Mouse (Mus musculus): Measurements from ENCODE around the gene Slc38a1. TPM values are rescaled to one million over a fixed set of nuclear protein-coding genes. Genes with fewer than 3 reads are reported as not detected.

Gene Slc38a1
- polyA plus RNA-seq, 1 experiment, result 136 TPM

DNA sequence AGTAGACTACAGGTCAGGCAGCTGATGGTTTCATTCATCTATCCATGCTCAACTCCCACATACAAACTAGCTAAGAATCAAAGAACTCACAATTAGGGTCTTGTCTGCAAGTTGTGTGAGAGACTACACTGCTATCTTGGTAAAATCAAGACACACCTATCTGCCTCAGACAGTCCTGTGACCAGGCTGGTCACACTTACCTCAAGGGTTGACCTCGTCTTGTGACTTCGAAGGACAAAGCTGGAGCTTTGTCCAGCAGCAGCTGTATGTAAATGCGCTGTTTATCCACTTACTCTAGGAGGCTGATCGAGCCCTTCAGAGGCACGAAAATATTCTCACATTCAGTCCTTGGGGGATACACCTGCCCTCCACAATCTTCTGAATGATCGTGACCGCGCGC, 45.6 kb downstream of the Slc38a1 start:
- Histone ChIP-seq H3K4me1 (replicated peaks; ENCODE audit: control insufficient read depth, insufficient read depth, low read length) (peaks cover 28% of the 10 kb centered on the region), H3K36me3 (ENCODE audit: control insufficient read depth, insufficient read depth, low read length) (peaks cover 5% of the 10 kb centered on the region), H3K27ac (ENCODE audit: control insufficient read depth, insufficient read depth, low read length) (no peak overlapping the region), H3K27me3 (ENCODE audit: control insufficient read depth, insufficient read depth, low read length) (no peaks in the 10 kb centered on the region), H3K4me3 (ENCODE audit: control insufficient read depth, insufficient read depth, low read length) (no peak overlapping the region)
- 98% methylated on average over 9 of the region's 9 CpGs for WGBS
- TF ChIP-seq CTCF (IDR thresholded peaks at IDR 0.05; ENCODE audit: borderline replicate concordance, control insufficient read depth, extremely low read depth, insufficient read depth, low read length, poor library complexity) (no peak), POLR2A (IDR thresholded peaks at IDR 0.05; ENCODE audit: control insufficient read depth, extremely low read depth, insufficient read depth, low read length, poor library complexity) (no peak)
- DNase-seq, result no peak

DNA sequence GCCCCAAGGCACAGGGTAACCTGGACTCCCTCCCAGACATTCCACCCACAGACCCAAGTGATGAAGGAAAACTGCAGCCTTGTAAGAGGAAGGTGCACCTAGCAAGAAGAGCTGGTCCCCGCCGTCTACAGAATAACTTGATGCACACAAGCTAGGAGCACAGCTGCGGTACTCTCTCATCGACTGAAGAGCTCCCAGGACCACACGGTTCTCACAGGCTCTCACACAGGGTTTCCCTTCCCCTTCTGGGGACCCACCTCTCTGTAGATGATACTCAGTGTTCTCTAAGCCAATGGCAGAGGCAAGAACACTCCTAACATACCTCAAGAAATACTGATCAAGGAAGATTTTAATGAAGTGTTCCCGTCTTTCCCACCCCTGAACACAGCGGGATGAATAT, 48.4 kb downstream of the Slc38a1 start:
- Histone ChIP-seq H3K4me1 (replicated peaks; ENCODE audit: control insufficient read depth, insufficient read depth, low read length) (peaks cover 28% of the 10 kb centered on the region), H3K36me3 (ENCODE audit: control insufficient read depth, insufficient read depth, low read length) (peaks cover 16% of the 10 kb centered on the region), H3K27ac (ENCODE audit: control insufficient read depth, insufficient read depth, low read length) (no peak overlapping the region)

DNA sequence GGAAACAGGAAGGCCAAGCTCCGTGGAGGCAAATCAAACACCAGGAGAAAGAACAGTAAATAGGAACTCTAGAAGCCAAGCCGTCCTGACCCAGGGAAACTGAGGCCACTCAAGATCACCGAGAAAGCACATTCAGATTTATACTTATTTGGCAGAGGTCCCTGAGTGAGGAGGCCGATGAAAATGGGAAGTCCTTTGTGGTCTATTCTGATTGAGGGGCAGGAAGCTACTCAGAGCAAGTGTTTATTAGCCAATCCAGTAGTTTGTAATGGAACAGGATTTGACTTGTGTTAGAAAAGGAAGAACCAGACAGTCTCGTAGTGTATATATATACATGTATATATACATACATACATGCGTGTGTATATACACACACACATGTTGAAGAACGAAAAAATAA, 48.8 kb downstream of the Slc38a1 start:
- WGBS, result 22% methylated on average over 7 of the region's 7 CpGs
- Histone ChIP-seq H3K4me3 (ENCODE audit: control insufficient read depth, insufficient read depth, low read length) (no peak overlapping the region), H3K27me3 (ENCODE audit: control insufficient read depth, insufficient read depth, low read length) (no peaks in the 10 kb centered on the region), H3K27ac (ENCODE audit: control insufficient read depth, insufficient read depth, low read length) (peak overlapping the region; percentile 18; the same call in 1 of the 2 replicates), H3K36me3 (ENCODE audit: control insufficient read depth, insufficient read depth, low read length) (peaks cover 19% of the 10 kb centered on the region), H3K4me1 (replicated peaks; ENCODE audit: control insufficient read depth, insufficient read depth, low read length) (peaks cover 24% of the 10 kb centered on the region)
- no peak for TF ChIP-seq CTCF (IDR thresholded peaks at IDR 0.05; ENCODE audit: borderline replicate concordance, control insufficient read depth, extremely low read depth, insufficient read depth, low read length, poor library complexity)
- TF ChIP-seq POLR2A (IDR thresholded peaks at IDR 0.05; ENCODE audit: control insufficient read depth, extremely low read depth, insufficient read depth, low read length, poor library complexity), result no peak
- no peak for DNase-seq

More for the DNA sequence above, 48.4 kb downstream of the Slc38a1 start:
- no peak for DNase-seq
- Histone ChIP-seq H3K4me3 (ENCODE audit: control insufficient read depth, insufficient read depth, low read length) (no peak overlapping the region), H3K27me3 (ENCODE audit: control insufficient read depth, insufficient read depth, low read length) (no peaks in the 10 kb centered on the region)
- whole genome bisulfite sequencing, result 43% methylated on average over 7 of the region's 7 CpGs
- TF ChIP-seq CTCF (IDR thresholded peaks at IDR 0.05; ENCODE audit: borderline replicate concordance, control insufficient read depth, extremely low read depth, insufficient read depth, low read length, poor library complexity) (no peak), POLR2A (IDR thresholded peaks at IDR 0.05; ENCODE audit: control insufficient read depth, extremely low read depth, insufficient read depth, low read length, poor library complexity) (no peak)

DNA sequence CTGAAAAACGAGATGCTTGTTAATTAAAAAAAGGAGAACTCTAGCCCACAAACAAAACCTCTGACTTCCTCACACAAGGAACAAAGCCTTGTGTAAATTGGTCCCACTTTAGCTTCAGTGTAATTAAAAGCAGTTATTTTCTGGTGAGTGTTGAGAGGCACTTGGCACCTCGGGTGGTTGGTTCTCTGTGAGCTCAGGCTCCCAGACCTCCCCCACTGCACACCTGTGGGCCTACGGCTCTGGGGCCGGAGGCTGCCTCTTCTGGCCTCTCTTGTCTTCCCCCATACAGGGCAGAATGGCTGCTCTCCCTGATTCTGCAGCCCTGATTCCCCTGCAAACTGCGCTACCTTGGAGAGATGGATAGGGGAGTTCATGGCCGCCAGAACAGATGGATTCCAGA, 49.3 kb downstream of the Slc38a1 start:
- 30% methylated on average over 6 of the region's 6 CpGs for WGBS
- no peak for DNase-seq
- Histone ChIP-seq H3K27ac (ENCODE audit: control insufficient read depth, insufficient read depth, low read length) (peak overlapping the region; percentile 18; the same call in 1 of the 2 replicates), H3K36me3 (ENCODE audit: control insufficient read depth, insufficient read depth, low read length) (peaks cover 23% of the 10 kb centered on the region), H3K4me1 (replicated peaks; ENCODE audit: control insufficient read depth, insufficient read depth, low read length) (peaks cover 22% of the 10 kb centered on the region), H3K27me3 (ENCODE audit: control insufficient read depth, insufficient read depth, low read length) (no peaks in the 10 kb centered on the region), H3K4me3 (ENCODE audit: control insufficient read depth, insufficient read depth, low read length) (no peak overlapping the region)
- TF ChIP-seq CTCF (IDR thresholded peaks at IDR 0.05; ENCODE audit: borderline replicate concordance, control insufficient read depth, extremely low read depth, insufficient read depth, low read length, poor library complexity), result no peak
- TF ChIP-seq POLR2A (IDR thresholded peaks at IDR 0.05; ENCODE audit: control insufficient read depth, extremely low read depth, insufficient read depth, low read length, poor library complexity), result no peak

DNA sequence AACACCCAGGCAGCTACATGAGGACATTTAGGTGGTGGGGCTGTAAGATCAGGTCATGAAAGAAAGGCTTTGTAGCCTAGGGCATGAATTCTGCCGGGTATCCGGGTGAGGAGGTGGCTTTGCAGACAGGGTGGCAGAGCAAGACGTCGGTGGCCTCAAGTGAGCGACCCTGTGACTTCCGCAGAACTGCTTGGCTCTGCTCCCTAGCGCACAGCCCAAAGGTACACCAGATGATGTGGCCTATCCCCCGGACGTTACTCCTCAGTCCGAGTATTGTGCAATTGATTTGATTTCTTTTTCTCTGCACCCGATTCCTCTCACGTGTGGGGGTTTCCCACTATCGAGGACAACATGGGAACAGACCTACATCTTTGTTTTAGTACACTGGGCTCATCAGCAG, 49.7 kb downstream of the Slc38a1 start:
- Histone ChIP-seq H3K4me3 (ENCODE audit: control insufficient read depth, insufficient read depth, low read length) (no peak overlapping the region), H3K27me3 (ENCODE audit: control insufficient read depth, insufficient read depth, low read length) (no peaks in the 10 kb centered on the region), H3K27ac (ENCODE audit: control insufficient read depth, insufficient read depth, low read length) (no peak overlapping the region), H3K36me3 (ENCODE audit: control insufficient read depth, insufficient read depth, low read length) (peaks cover 27% of the 10 kb centered on the region), H3K4me1 (replicated peaks; ENCODE audit: control insufficient read depth, insufficient read depth, low read length) (peaks cover 22% of the 10 kb centered on the region)
- no peak for TF ChIP-seq CTCF (IDR thresholded peaks at IDR 0.05; ENCODE audit: borderline replicate concordance, control insufficient read depth, extremely low read depth, insufficient read depth, low read length, poor library complexity)
- no peak for TF ChIP-seq POLR2A (IDR thresholded peaks at IDR 0.05; ENCODE audit: control insufficient read depth, extremely low read depth, insufficient read depth, low read length, poor library complexity)
- WGBS, result 35% methylated on average over 13 of the region's 13 CpGs
- DNase-seq, result no peak

DNA sequence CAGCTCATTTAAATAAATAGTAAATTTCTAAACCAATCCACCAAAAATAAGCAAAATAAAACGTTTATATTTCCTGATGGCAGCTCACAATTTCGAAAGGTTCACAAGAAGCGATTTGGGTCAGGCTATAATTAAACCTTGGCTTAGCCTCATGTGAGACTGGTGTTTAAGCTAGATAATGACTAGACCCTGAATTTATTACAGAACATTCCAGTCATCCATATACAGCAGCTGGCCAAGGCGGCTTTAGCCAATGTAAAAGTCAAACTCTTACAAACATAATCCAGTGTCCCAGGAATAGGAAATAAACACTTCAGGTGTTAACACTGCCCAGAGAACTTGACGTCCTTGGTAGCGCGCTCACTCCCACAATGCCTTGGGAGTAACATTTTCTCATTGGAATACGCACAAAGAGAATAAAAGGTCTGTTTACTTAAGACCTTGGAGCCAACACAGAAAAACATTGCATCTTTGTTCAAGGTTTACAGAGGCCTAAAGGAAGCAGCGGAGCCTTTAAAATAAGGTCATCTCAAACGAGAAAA, 50.8 kb downstream of the Slc38a1 start:
- Histone ChIP-seq H3K27ac (ENCODE audit: control insufficient read depth, insufficient read depth, low read length) (no peak overlapping the region), H3K27me3 (ENCODE audit: control insufficient read depth, insufficient read depth, low read length) (no peaks in the 10 kb centered on the region), H3K4me3 (ENCODE audit: control insufficient read depth, insufficient read depth, low read length) (no peak overlapping the region), H3K36me3 (ENCODE audit: control insufficient read depth, insufficient read depth, low read length) (peaks cover 38% of the 10 kb centered on the region), H3K4me1 (replicated peaks; ENCODE audit: control insufficient read depth, insufficient read depth, low read length) (peaks cover 22% of the 10 kb centered on the region)
- TF ChIP-seq POLR2A (IDR thresholded peaks at IDR 0.05; ENCODE audit: control insufficient read depth, extremely low read depth, insufficient read depth, low read length, poor library complexity) (no peak), CTCF (IDR thresholded peaks at IDR 0.05; ENCODE audit: borderline replicate concordance, control insufficient read depth, extremely low read depth, insufficient read depth, low read length, poor library complexity) (no peak)
- no peak for DNase-seq
- 95% methylated on average over 10 of the region's 10 CpGs for WGBS

Data from thymus, adult 2 months (tissue).